Mouse (Mus musculus) lung, embryonic 15.5 days (tissue): Measurements from ENCODE around the gene Rasd1. TPM values are rescaled to one million over a fixed set of nuclear protein-coding genes. Genes with fewer than 3 reads are reported as not detected.
"Not testable (repeated sequence)": the region's sequence is repeated elsewhere in the genome, so short reads cannot be mapped to it uniquely, and the experiment has no call there.

Source experiments
- ATAC-seq: fragments of 200-750 bp; cut with Nextera tagmentation; 2 replicates; pipeline ENCODE4 v1.8.0; 2017; ENCODE audit warnings: moderate number of reproducible peaks, borderline replicate concordance; ENCODE audit not compliant: low FRiP score, low TSS enrichment; ENCODE audit errors: extremely low read depth
- H3K27ac ChIP-seq: fragments of 300-500 bp; sonication (generic); 2 replicates; pipeline ENCODE4 v1.5.1; 2015; ENCODE audit warnings: moderate library complexity, mild to moderate bottlenecking, inconsistent platforms
- H3K27me3 ChIP-seq: fragments of 300-500 bp; sonication (generic); 2 replicates; pipeline ENCODE4 v1.6.1; 2015; ENCODE audit warnings: inconsistent platforms
- H3K36me3 ChIP-seq: fragments of 300-500 bp; sonication (generic); 2 replicates; pipeline ENCODE4 v1.6.1; 2015; ENCODE audit warnings: inconsistent platforms
- H3K4me1 ChIP-seq: fragments of 300-500 bp; sonication (generic); 2 replicates; pipeline ENCODE4 v1.6.1; 2015; ENCODE audit warnings: inconsistent platforms
- H3K4me2 ChIP-seq: fragments of 300-500 bp; sonication (generic); 2 replicates; pipeline ENCODE4 v1.6.1; 2015; ENCODE audit warnings: inconsistent platforms, mild to moderate bottlenecking, moderate library complexity
- H3K4me3 ChIP-seq: fragments of 300-500 bp; sonication (generic); 2 replicates; pipeline ENCODE4 v1.5.1; 2015; ENCODE audit warnings: mild to moderate bottlenecking, inconsistent platforms
- H3K9ac ChIP-seq: fragments of 300-500 bp; sonication (generic); 2 replicates; pipeline ENCODE4 v1.6.1; 2015; ENCODE audit warnings: inconsistent platforms
- H3K9me3 ChIP-seq: fragments of 300-500 bp; sonication (generic); 2 replicates; pipeline ENCODE4 v1.6.1; 2016; ENCODE audit warnings: inconsistent platforms
- WGBS: fragments of 180-500 bp; shearing (Covaris S2); methylation state at CpG from one replicate; pipeline ENCODE4 v1.1.7; 2015; 5-methylcytosine and 5-hydroxymethylcytosine counted together
- polyA plus RNA-seq: library from polyadenylated mRNA; unstranded; fragments of >200 nt; fragmentation: Nextera tagmentation; extraction: Ambion mirVana; gene quantifications from 2 replicates; pipeline ENCODE4 v1.2.1, GENCODE M21; 2015

Rasd1 gene
- polyA plus RNA-seq, 1 experiment from 2014 or later, result 2.5 TPM

- H3K4me2 ChIP-seq, result no peak overlapping the region
- ATAC-seq, result no peak
- no peaks in the 10 kb centered on the region for H3K9me3 ChIP-seq
- H3K9ac ChIP-seq, result no peak overlapping the region
- 85% methylated on average over 20 of the region's 20 CpGs for WGBS
- H3K4me1 ChIP-seq, result peaks cover 20% of the 10 kb centered on the region
- peaks cover 19% of the 10 kb centered on the region for H3K27me3 ChIP-seq
- peaks cover 17% of the 10 kb centered on the region; the same call in 1 of the 2 replicates for H3K36me3 ChIP-seq
- H3K27ac ChIP-seq, result no peak overlapping the region
- H3K4me3 ChIP-seq, result no peak overlapping the region
Observed at GRCm38 (mm10) chr11:59960476-59961337, 4.0 kb downstream of the Rasd1 start.

DNA sequence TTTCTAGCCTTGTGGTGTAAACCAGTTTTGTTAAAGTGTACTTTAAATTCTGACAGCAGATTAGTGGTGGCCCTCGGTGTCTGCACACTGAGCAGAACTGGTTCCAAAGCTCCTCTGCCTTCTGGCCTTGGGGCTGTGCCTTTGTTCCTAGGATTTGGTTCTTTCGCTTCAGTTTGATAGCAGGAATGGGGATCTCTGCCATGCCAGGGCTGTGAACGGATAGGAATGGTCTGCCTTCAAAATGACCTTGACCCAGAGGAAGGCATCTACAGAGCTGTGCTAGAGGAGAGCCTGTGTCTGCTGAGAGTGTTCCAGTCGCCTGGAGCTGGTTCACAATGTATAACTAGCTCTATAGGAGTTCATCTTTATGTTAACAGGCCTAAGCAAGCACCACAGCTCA lies 5.3 kb downstream of the Rasd1 start:
- Histone ChIP-seq H3K9ac (no peak overlapping the region), H3K9me3 (no peaks in the 10 kb centered on the region), H3K4me2 (no peak overlapping the region), H3K27ac (no peak overlapping the region), H3K36me3 (peaks cover 17% of the 10 kb centered on the region; the same call in 1 of the 2 replicates), H3K27me3 (peaks cover 17% of the 10 kb centered on the region), H3K4me1 (peaks cover 13% of the 10 kb centered on the region), H3K4me3 (no peak overlapping the region)
- no peak for ATAC-seq
- 59% methylated on average over 4 of the region's 4 CpGs for WGBS

DNA sequence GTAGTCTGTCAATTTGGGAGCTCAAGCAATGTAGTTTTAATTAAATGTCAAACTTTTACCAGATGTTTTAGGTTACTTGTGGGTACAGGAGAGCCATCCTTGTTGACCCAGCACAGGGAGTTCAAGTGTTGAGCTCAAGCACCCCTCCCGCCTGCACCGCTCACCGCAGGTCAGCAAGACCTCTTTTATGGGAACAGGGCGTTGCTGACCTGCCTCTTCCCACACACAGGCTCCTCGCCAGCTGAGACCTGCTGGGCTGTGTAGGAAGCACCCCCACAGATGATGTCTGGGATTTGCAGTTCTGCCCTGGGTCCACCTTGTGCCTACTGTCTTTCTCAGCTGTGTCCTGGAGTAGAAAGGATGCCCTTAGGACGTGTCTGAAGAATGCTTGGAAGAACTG lies 8.0 kb downstream of the Rasd1 start:
- peaks cover 9% of the 10 kb centered on the region; the same call in 1 of the 2 replicates for H3K4me1 ChIP-seq
- peaks cover 14% of the 10 kb centered on the region; the same call in 1 of the 2 replicates for H3K36me3 ChIP-seq
- ATAC-seq, result no peak
- H3K9ac ChIP-seq, result no peak overlapping the region
- H3K27ac ChIP-seq, result no peak overlapping the region
- no peaks in the 10 kb centered on the region for H3K27me3 ChIP-seq
- 70% methylated on average over 6 of the region's 6 CpGs for WGBS
- no peaks in the 10 kb centered on the region for H3K9me3 ChIP-seq
- no peak overlapping the region for H3K4me2 ChIP-seq
- no peak overlapping the region for H3K4me3 ChIP-seq

GRCm38 (mm10) chr11:59952892-59953291 lies 11.9 kb downstream of the Rasd1 start:
- no peak for ATAC-seq
- Histone ChIP-seq H3K4me2 (peak overlapping the region; percentile 20; the same call in 1 of the 2 replicates), H3K36me3 (peaks cover 3% of the 10 kb centered on the region; the same call in 1 of the 2 replicates), H3K27ac (no peak overlapping the region), H3K27me3 (no peaks in the 10 kb centered on the region), H3K9ac (no peak overlapping the region), H3K9me3 (no peaks in the 10 kb centered on the region), H3K4me3 (no peak overlapping the region), H3K4me1 (peaks cover 19% of the 10 kb centered on the region)
- 58% methylated on average over 14 of the region's 14 CpGs for WGBS

GRCm38 (mm10) chr11:59948401-59948767 lies 16.4 kb downstream of the Rasd1 start:
- WGBS, result 1% methylated on average over 16 of the region's 16 CpGs
- peak; percentile 46; the same call in 1 of the 2 replicates for ATAC-seq

DNA sequence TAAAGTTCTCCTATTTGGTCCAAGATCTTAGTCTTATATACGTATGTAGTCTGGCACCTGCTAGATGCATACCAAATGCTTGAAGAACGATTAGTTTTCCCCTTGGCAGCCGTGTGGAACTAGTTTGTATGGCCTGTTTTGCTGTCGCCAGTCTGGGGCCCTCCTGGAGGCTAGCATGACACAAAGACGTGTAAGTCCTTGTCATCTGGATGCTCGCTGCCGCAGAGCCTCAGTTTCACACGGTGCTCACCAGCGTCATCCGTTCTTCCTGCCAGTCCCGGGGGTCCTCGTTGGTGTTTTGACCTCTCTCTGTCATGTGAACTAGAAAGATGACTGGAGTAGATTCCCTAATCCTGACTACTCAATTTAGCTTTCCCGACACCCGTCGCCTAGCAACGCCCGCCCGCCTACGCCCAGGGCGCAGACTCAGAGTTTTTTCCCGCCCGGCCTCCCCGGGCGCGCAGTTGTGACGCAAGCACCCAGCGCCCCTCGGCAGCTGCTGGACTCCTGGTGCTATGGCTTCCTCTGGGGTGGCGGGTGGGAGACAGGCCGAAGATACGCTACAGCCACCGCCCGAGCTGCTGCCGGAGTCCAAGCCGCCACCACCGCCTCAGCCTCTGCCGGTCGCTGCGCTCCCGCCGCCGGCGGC lies 16.9 kb downstream of the Rasd1 start, which contains the start of gene Med9:
TSS of gene Med9 (plus strand) at position 455 of the 649 bp plus-strand sequence.
- 2% methylated on average over 43 of the region's 43 CpGs for WGBS
- peaks cover 25% of the 10 kb centered on the region for H3K4me1 ChIP-seq
- no peaks in the 10 kb centered on the region for H3K9me3 ChIP-seq
- H3K4me3 ChIP-seq, result peak within 1 kb of the TSS; percentile 86
- ATAC-seq, result peak; percentile 95
- peak within 1 kb of the TSS; percentile 62 for H3K27ac ChIP-seq
- H3K27me3 ChIP-seq, result no peaks in the 10 kb centered on the region
- H3K4me2 ChIP-seq, result peak within 1 kb of the TSS; percentile 71
- peak within 1 kb of the TSS; percentile 95 for H3K9ac ChIP-seq
- peaks cover 3% of the 10 kb centered on the region; the same call in 1 of the 2 replicates for H3K36me3 ChIP-seq

More at GRCm38 (mm10) chr11:59948401-59948767, 16.4 kb downstream of the Rasd1 start:
- peak overlapping the region; percentile 95 for H3K9ac ChIP-seq
- peak overlapping the region; percentile 71 for H3K4me2 ChIP-seq
- H3K36me3 ChIP-seq, result peaks cover 3% of the 10 kb centered on the region; the same call in 1 of the 2 replicates
- H3K27ac ChIP-seq, result peak overlapping the region; percentile 62
- H3K4me3 ChIP-seq, result peak overlapping the region; percentile 86
- peaks cover 27% of the 10 kb centered on the region for H3K4me1 ChIP-seq
- H3K9me3 ChIP-seq, result no peaks in the 10 kb centered on the region
- no peaks in the 10 kb centered on the region for H3K27me3 ChIP-seq

- not testable (repeated sequence) for H3K27me3 ChIP-seq, H3K9ac ChIP-seq, H3K9me3 ChIP-seq, H3K27ac ChIP-seq, ATAC-seq, H3K4me3 ChIP-seq, H3K36me3 ChIP-seq, H3K4me2 ChIP-seq
- H3K4me1 ChIP-seq, result peaks cover 22% of the 10 kb centered on the region
- WGBS, result 80% methylated on average over 10 of the region's 10 CpGs
Observed at GRCm38 (mm10) chr11:59944855-59945254, 19.9 kb downstream of the Rasd1 start.

- Histone ChIP-seq H3K4me2 (no peak overlapping the region), H3K36me3 (no peaks in the 10 kb centered on the region), H3K4me1 (peaks cover 3% of the 10 kb centered on the region; the same call in 1 of the 2 replicates), H3K9me3 (no peaks in the 10 kb centered on the region), H3K4me3 (no peak overlapping the region), H3K9ac (no peak overlapping the region), H3K27me3 (no peaks in the 10 kb centered on the region), H3K27ac (no peak overlapping the region)
- ATAC-seq, result no peak
- 7% methylated on average over 3 of the region's 3 CpGs for WGBS
Observed at GRCm38 (mm10) chr11:59941391-59941790, 23.4 kb downstream of the Rasd1 start.

GRCm38 (mm10) chr11:59940645-59941044 lies 24.1 kb downstream of the Rasd1 start:
- 52% methylated on average over 3 of the region's 3 CpGs for WGBS
- no peak overlapping the region for H3K4me2 ChIP-seq
- no peaks in the 10 kb centered on the region for H3K36me3 ChIP-seq
- H3K9me3 ChIP-seq, result no peaks in the 10 kb centered on the region
- no peak overlapping the region for H3K27ac ChIP-seq
- no peak overlapping the region for H3K4me3 ChIP-seq
- H3K4me1 ChIP-seq, result peaks cover 3% of the 10 kb centered on the region; the same call in 1 of the 2 replicates
- no peak for ATAC-seq
- H3K27me3 ChIP-seq, result no peaks in the 10 kb centered on the region
- H3K9ac ChIP-seq, result no peak overlapping the region

DNA sequence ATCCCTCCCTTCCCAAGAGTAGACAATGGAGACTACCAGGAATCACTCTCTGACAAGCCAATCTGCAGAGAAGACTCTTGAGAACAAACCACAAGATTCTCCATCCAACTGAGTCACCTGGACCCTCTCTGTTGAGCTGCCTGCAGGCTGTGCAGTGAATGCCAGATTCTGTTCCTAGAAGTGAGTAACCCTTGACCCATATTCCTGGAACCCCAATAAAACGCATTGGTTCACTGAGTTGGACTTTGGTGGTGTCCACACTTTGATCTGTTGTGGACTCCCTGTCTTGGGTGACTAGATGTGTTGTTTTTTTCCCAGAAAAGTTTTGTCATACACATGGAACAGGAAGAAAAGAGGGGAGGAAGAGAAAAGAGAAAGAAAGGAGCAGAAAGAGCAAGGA lies 24.9 kb downstream of the Rasd1 start:
- H3K27me3 ChIP-seq, result no peaks in the 10 kb centered on the region
- H3K9ac ChIP-seq, result no peak overlapping the region
- 78% methylated on average over 1 of the region's 1 CpGs for WGBS
- H3K27ac ChIP-seq, result no peak overlapping the region
- peaks cover 3% of the 10 kb centered on the region; the same call in 1 of the 2 replicates for H3K4me1 ChIP-seq
- H3K36me3 ChIP-seq, result no peaks in the 10 kb centered on the region
- no peak overlapping the region for H3K4me2 ChIP-seq
- no peak for ATAC-seq
- H3K4me3 ChIP-seq, result no peak overlapping the region
- H3K9me3 ChIP-seq, result no peaks in the 10 kb centered on the region

DNA sequence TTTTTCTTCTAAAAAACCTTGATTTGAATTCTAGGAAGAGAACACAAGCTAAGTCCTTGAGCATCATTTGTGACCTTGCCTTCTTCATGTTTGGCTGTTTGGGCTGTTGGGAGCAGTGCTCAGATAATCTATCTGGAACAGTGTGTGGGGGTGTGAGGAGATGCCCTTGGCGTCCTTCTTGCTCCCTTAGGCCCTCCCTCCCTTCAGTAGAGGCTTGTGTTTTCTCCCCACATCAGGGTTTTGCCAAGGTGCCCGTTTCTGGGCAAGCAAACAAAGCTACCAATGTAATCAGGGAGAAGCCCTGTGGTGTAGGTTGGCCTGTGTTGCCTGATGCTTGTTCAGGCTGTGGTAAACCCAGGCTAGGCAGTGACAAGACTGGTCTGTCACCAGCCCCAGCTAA lies 27.1 kb downstream of the Rasd1 start:
- Histone ChIP-seq H3K27me3 (no peaks in the 10 kb centered on the region), H3K27ac (no peak overlapping the region), H3K36me3 (no peaks in the 10 kb centered on the region), H3K9ac (no peak overlapping the region), H3K4me2 (no peak overlapping the region), H3K4me1 (peaks cover 3% of the 10 kb centered on the region; the same call in 1 of the 2 replicates), H3K4me3 (no peak overlapping the region), H3K9me3 (no peaks in the 10 kb centered on the region)
- WGBS, result 25% methylated on average over 2 of the region's 2 CpGs
- ATAC-seq, result no peak

- no peaks in the 10 kb centered on the region for H3K9me3 ChIP-seq
- ATAC-seq, result no peak
- H3K27ac ChIP-seq, result no peak overlapping the region
- H3K27me3 ChIP-seq, result no peaks in the 10 kb centered on the region
- no peak overlapping the region for H3K9ac ChIP-seq
- peaks cover 3% of the 10 kb centered on the region; the same call in 1 of the 2 replicates for H3K4me1 ChIP-seq
- H3K4me2 ChIP-seq, result no peak overlapping the region
- H3K4me3 ChIP-seq, result no peak overlapping the region
- 64% methylated on average over 3 of the region's 3 CpGs for WGBS
- H3K36me3 ChIP-seq, result no peaks in the 10 kb centered on the region
Observed at GRCm38 (mm10) chr11:59937023-59937422, 27.7 kb downstream of the Rasd1 start.
